Mouse (Mus musculus) gonadal fat pad, adult 2 months (tissue): ENCODE data around the gene Hist2h2be. TPM values are rescaled to one million over a fixed set of nuclear protein-coding genes. Genes with fewer than 3 reads are reported as not detected.
"Not testable (repeated sequence)": the region's sequence is repeated elsewhere in the genome, so short reads cannot be mapped to it uniquely, and the experiment has no call there.

Experiments used
- DNase-seq: peaks from one replicate; pipeline ENCODE4 v3.0.0-alpha.2; 2012; ENCODE audit warnings: low read depth
- polyA plus RNA-seq: library from polyadenylated mRNA; depleted of rRNA; stranded (reverse); fragments of >200 nt; gene quantifications from 2 replicates; pipeline ENCODE4 v1.2.3, GENCODE M21; 2012; rRNA removed

Gene Hist2h2be
- polyA plus RNA-seq, 1 experiment, result 9.7 TPM

DNA sequence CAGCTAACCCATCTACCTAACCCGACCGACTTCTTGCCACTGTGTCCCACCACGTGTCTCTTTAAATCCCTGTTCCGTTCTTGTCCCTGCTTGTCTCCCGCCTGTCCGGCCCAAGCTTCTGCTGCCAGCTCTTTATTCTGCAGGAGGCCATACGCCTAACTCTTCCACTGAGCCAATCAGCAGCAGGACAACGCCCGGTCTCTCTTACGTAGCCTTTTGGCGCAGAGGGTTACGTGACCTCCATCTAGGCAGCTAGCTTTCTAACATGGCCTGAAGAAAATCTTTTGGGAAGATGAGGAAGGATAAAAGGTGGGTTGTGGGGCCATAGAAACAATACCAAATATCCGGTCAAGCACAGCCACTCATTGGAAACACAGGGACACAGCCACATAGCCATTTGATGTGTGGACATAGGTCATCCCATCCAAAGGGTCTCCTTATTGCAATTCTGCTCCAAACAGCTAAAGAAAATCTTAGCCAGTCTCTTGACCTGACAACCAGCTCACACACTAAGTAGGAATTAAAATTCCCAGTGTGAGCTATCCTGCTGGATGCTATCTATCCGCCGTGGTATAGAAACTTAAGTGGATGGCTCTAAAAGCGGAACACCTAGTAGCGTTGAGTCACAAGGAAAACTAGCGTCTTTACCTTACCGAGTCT is 41.4 kb downstream of the Hist2h2be start:
- DNase-seq, result peak; percentile 77

DNA sequence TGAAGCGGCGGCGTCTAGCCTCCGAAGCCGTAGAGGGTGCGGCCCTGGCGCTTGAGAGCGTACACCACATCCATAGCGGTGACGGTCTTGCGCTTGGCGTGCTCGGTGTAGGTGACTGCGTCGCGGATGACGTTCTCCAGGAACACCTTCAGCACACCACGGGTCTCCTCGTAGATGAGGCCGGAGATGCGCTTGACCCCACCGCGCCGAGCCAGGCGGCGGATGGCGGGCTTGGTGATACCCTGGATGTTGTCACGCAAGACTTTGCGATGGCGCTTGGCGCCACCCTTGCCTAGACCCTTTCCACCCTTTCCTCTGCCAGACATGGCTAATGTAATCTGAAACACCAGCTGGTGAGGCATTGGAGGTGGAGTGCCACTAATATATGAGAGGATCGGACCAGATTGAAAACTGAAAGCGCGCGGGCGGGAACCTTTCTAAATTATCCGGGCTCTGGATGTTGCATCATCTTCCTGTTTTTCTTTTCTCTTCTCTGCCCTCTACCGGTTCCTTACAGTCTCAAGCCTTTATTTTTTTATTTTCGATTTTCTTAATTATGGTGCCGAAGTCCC is 42.1 kb downstream of the Hist2h2be start, which contains the start of gene Hist2h4:
TSS of gene Hist2h4 (minus strand) at position 333 of the 572 bp plus-strand sequence.
- no peak for DNase-seq

- no peak for DNase-seq
Observed at GRCm38 (mm10) chr3:96263558-96264403, 42.9 kb downstream of the Hist2h2be start.

- DNase-seq, result no peak
Observed at GRCm38 (mm10) chr3:96264404-96264949, 43.6 kb downstream of the Hist2h2be start.

DNA sequence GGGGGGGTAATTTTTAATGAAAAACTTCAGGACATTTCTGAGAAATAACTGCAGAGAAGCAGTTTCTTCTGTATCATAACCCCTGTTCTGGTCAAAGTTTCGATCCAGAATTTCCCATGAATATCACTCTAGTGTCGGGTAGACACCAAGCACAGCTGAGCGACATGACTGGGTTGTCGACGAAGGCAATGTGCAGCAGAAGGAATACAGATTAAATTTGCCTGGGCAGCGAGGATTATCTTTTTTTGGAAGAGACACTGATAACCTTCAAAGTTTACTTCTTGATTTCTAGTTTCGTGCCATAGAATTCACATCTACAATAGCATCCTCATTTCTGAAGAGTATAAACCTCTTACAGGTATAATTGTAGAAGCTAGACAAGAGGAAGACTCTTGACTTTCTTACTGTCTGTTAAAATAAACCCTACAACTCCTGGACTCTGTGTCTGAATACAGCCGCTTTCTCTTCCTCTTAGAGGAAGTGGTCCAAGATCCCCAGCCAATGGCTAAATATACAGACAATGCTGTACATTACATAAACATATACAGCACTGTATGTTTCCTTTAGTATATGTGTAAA is 45.3 kb downstream of the Hist2h2be start:
- DNase-seq, result no peak

GRCm38 (mm10) chr3:96267541-96267940 is 46.6 kb downstream of the Hist2h2be start:
- no peak for DNase-seq

DNA sequence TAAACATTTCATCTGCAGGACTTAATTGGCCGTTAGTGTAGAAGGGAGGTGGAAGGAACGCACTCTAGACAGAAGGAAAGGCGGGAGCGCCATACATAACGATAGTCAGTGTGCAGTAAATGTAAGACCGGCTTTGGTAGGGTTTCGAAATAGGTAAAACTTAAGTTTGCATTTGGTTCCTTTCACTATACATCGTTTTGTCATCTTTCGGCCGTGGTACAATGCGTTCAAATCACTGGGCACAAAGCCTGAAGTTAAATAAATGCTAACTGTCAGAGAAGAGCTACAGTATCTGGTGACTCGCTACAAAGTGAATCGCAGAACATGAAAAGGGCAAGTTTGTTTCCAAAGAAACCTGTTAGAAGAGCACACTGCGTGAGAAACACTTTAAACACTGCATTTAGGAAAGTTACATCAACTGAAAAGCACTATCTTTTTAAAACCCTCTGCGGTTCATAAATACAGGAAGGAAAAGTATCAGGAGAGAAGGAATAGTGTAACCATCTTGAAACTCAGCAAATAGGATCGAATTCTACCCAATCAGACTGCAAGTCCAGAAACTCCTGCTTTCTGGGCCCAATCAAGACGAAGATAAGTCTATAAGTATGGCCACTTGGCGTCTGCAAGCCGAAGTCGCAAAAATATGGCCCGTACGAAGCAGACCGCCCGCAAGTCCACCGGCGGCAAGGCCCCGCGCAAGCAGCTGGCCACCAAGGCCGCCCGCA is 47.3 kb downstream of the Hist2h2be start, which contains the start of gene Hist2h3b:
TSS of gene Hist2h3b (plus strand) at position 604 of the 725 bp plus-strand sequence.
- no peak for DNase-seq

- DNase-seq, result not testable (repeated sequence)
Observed at GRCm38 (mm10) chr3:96268776-96269378, 48.0 kb downstream of the Hist2h2be start.

- DNase-seq, result peak; percentile 84
Observed at GRCm38 (mm10) chr3:96269511-96270474, 48.9 kb downstream of the Hist2h2be start, which contains the start of gene Hist2h2bb. TSS of gene Hist2h2bb (plus strand) at chr3:96269752.

Other genes with a start within 250 kb of the Hist2h2be start
- gene Plekho1, start 225.1 kb upstream of the Hist2h2be start, polyA plus RNA-seq, result 36.6 and 46.3 TPM in 2 replicates
- 11.7 and 12.2 TPM in 2 replicates for gene Vps45, start 162.7 kb upstream of the Hist2h2be start, polyA plus RNA-seq
- 9.8 and 14.9 TPM in 2 replicates for gene Otud7b, start 116.6 kb upstream of the Hist2h2be start, polyA plus RNA-seq
- 14.2 and 14.8 TPM in 2 replicates for gene Mtmr11, start 59.1 kb upstream of the Hist2h2be start, polyA plus RNA-seq
- gene Sf3b4, start 48.8 kb upstream of the Hist2h2be start, polyA plus RNA-seq, result 51.4 and 62.1 TPM in 2 replicates
- gene Sv2a, start 40.0 kb upstream of the Hist2h2be start, polyA plus RNA-seq, result 2.8 and 3.9 TPM in 2 replicates
- gene Bola1, start 1.4 kb upstream of the Hist2h2be start, polyA plus RNA-seq, result 67.1 and 87.5 TPM in 2 replicates
- gene Hist2h2ab, start 1.3 kb upstream of the Hist2h2be start, polyA plus RNA-seq, result 4.7 and 5.2 TPM in 2 replicates
- gene Hist2h2ac, start 239 bp upstream of the Hist2h2be start, polyA plus RNA-seq, result 7.2 and 8.6 TPM in 2 replicates
- 31.4 and 45.8 TPM in 2 replicates for gene Hist2h3c2, start 18.0 kb downstream of the Hist2h2be start, polyA plus RNA-seq
- 420 and 426 TPM in 2 replicates for gene Hist2h2aa2, start 19.2 kb downstream of the Hist2h2be start, polyA plus RNA-seq
- 794 and 829 TPM in 2 replicates for gene Hist2h2aa1, start 24.4 kb downstream of the Hist2h2be start, polyA plus RNA-seq
- gene Hist2h3c1, start 25.6 kb downstream of the Hist2h2be start, polyA plus RNA-seq, result not detected in 2 replicates
- gene Hist2h4, start 42.2 kb downstream of the Hist2h2be start, polyA plus RNA-seq, result 4.1 and 5.5 TPM in 2 replicates
- 20.3 and 34.5 TPM in 2 replicates for gene Hist2h3b, start 47.5 kb downstream of the Hist2h2be start, polyA plus RNA-seq
- gene Hist2h2bb, start 48.6 kb downstream of the Hist2h2be start, polyA plus RNA-seq, result 1.4 and 3.6 TPM in 2 replicates
- 3.3 and 4.0 TPM in 2 replicates for gene Fcgr1, start 72.8 kb downstream of the Hist2h2be start, polyA plus RNA-seq
- not detected in 2 replicates for gene BC107364, start 231.2 kb downstream of the Hist2h2be start, polyA plus RNA-seq